Mouse (Mus musculus) limb, embryonic 10.5 days (tissue): Measurements from ENCODE around the gene Hoxb2. TPM values are rescaled to one million over a fixed set of nuclear protein-coding genes. Genes with fewer than 3 reads are reported as not detected.

ENCODE experiments used
- DNase-seq: peaks from one replicate; pipeline ENCODE4 v3.0.0-alpha.2; 2017; ENCODE audit warnings: low spot score
- H3K27ac ChIP-seq: fragments of 300-500 bp; sonication (generic); 2 replicates; pipeline ENCODE4 v1.5.1; 2016; ENCODE audit warnings: mild to moderate bottlenecking
- H3K27me3 ChIP-seq: fragments of 300-500 bp; sonication (generic); 2 replicates; pipeline ENCODE4 v1.6.1; 2016; ENCODE audit warnings: low read depth, mild to moderate bottlenecking; ENCODE audit not compliant: poor library complexity, severe bottlenecking
- H3K36me3 ChIP-seq: fragments of 300-500 bp; sonication (generic); 2 replicates; pipeline ENCODE4 v1.6.1; 2016; ENCODE audit warnings: mild to moderate bottlenecking, moderate library complexity
- H3K4me1 ChIP-seq: fragments of 300-500 bp; sonication (generic); 2 replicates; pipeline ENCODE4 v1.6.1; 2016
- H3K4me3 ChIP-seq: fragments of 300-500 bp; sonication (generic); 2 replicates; pipeline ENCODE4 v1.5.1; 2016; ENCODE audit warnings: mild to moderate bottlenecking, moderate library complexity
- H3K9me3 ChIP-seq: fragments of 300-500 bp; sonication (generic); replicated peaks from 2 replicates; pipeline ENCODE4 v1.6.1; 2016; ENCODE audit warnings: mild to moderate bottlenecking
- whole genome bisulfite sequencing: fragments of 180-500 bp; shearing (Covaris S2); methylation state at CpG from one replicate; pipeline ENCODE4 v1.1.7; 2016; 5-methylcytosine and 5-hydroxymethylcytosine counted together
- polyA plus RNA-seq: library from polyadenylated mRNA; unstranded; fragments of >200 nt; fragmentation: Nextera tagmentation; extraction: Ambion mirVana; gene quantifications from 2 replicates; pipeline ENCODE4 v1.2.1, GENCODE M21; 2016

The Hoxb2 gene
- polyA plus RNA-seq, 1 experiment from 2014 or later = 11.3 TPM

GRCm38 (mm10) chr11:96319071-96319902 lies 31.0 kb upstream of the Hoxb2 start:
- H3K27me3 ChIP-seq = peaks cover 96% of the 10 kb centered on the region
- H3K27ac ChIP-seq = peak overlapping the region; percentile 94
- H3K9me3 ChIP-seq = no peaks in the 10 kb centered on the region
- peak; percentile 83 for DNase-seq
- WGBS = under 1% methylated on average over 33 of the region's 34 CpGs
- peak overlapping the region; percentile 73 for H3K4me3 ChIP-seq
- no peaks in the 10 kb centered on the region for H3K36me3 ChIP-seq
- peaks cover 98% of the 10 kb centered on the region for H3K4me1 ChIP-seq

DNA sequence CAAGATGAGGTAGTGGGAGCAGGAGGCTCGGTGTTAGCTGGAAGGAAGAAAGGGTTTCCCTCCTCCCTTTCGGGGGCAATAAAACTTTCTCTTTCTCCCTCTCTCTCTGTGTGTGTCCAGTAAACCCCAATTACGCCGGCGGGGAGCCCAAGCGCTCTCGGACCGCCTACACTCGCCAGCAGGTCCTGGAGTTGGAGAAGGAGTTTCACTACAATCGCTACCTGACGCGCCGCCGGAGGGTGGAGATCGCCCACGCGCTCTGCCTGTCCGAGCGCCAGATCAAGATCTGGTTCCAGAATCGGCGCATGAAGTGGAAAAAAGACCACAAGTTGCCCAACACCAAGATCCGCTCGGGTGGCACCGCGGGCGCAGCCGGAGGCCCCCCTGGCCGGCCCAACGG lies 30.4 kb upstream of the Hoxb2 start:
- H3K4me3 ChIP-seq = peak overlapping the region; percentile 73
- under 1% methylated on average over 29 of the region's 29 CpGs for WGBS
- peak; percentile 71 for DNase-seq
- H3K36me3 ChIP-seq = no peaks in the 10 kb centered on the region
- H3K27ac ChIP-seq = peak overlapping the region; percentile 94
- H3K27me3 ChIP-seq = peaks cover 96% of the 10 kb centered on the region
- H3K9me3 ChIP-seq = no peaks in the 10 kb centered on the region
- H3K4me1 ChIP-seq = peaks cover 98% of the 10 kb centered on the region

DNA sequence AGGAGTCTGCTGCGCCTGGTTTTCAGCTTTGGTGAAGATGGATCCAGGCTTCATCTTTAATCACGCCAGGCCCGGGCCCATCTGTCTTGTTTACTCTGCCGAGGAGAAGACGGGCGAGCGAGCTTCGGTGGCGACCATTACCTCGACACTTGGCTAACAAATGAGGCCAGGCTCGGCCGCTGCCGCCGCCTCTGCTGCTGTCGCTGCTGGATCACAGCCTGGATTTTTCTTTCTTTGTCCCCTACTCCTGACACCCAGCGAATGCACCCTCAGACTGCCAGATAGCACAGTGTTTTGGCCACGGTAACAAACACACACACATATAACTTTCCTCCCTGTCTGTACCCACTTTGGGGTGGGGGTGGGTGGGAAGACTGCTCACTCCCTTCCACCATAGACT lies 29.6 kb upstream of the Hoxb2 start:
- WGBS = 1% methylated on average over 17 of the region's 17 CpGs
- Histone ChIP-seq H3K36me3 (no peaks in the 10 kb centered on the region), H3K4me3 (peak overlapping the region; percentile 73), H3K27ac (peak overlapping the region; percentile 94), H3K9me3 (no peaks in the 10 kb centered on the region), H3K27me3 (peaks cover 96% of the 10 kb centered on the region), H3K4me1 (peaks cover 98% of the 10 kb centered on the region)
- DNase-seq = peak; percentile 69

- no peaks in the 10 kb centered on the region for H3K9me3 ChIP-seq
- H3K4me3 ChIP-seq = peak overlapping the region; percentile 13
- peaks cover 96% of the 10 kb centered on the region for H3K27me3 ChIP-seq
- H3K27ac ChIP-seq = peak overlapping the region; percentile 59
- H3K36me3 ChIP-seq = no peaks in the 10 kb centered on the region
- 5% methylated on average over 5 of the region's 5 CpGs for WGBS
- peak; percentile 39 for DNase-seq
- H3K4me1 ChIP-seq = peaks cover 98% of the 10 kb centered on the region
Observed at GRCm38 (mm10) chr11:96321846-96322245, 28.5 kb upstream of the Hoxb2 start.

DNA sequence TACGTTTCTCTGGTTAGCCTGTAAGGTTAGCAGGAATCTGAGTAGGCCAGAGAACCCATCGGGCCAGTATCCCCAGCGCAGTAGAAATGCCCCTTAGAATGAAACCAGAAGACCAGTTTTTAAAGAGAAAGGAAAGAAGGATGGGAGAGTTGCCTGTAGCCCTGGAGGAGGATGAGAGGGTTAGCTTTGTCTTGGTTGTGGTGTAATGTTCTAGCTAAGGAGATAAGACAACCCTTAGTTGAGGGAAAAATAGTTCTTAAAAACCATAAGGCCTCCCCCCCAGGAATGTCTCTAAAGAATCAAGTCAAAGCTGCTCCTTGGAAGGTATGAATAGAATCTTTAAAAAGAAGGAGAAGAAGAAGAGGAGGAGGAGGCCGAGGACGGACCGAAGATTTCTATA lies 27.6 kb upstream of the Hoxb2 start:
- Histone ChIP-seq H3K4me1 (peaks cover 98% of the 10 kb centered on the region), H3K9me3 (no peaks in the 10 kb centered on the region)
- 8% methylated on average over 6 of the region's 6 CpGs for WGBS

GRCm38 (mm10) chr11:96323154-96323553 lies 27.2 kb upstream of the Hoxb2 start, which contains the start of gene Hoxb3:
Gene Hoxb3 (plus strand): TSS chr11:96323326.
- DNase-seq = no peak
- Histone ChIP-seq H3K4me1 (peaks cover 98% of the 10 kb centered on the region), H3K4me3 (peak within 1 kb of the TSS; percentile 13), H3K27me3 (peaks cover 96% of the 10 kb centered on the region), H3K27ac (peak within 1 kb of the TSS; percentile 85), H3K36me3 (no peaks in the 10 kb centered on the region), H3K9me3 (no peaks in the 10 kb centered on the region)
- 5% methylated on average over 10 of the region's 10 CpGs for WGBS

More for the DNA sequence above, 27.6 kb upstream of the Hoxb2 start:
- Histone ChIP-seq H3K27me3 (peaks cover 96% of the 10 kb centered on the region), H3K36me3 (no peaks in the 10 kb centered on the region), H3K27ac (peak overlapping the region; percentile 59), H3K4me3 (peak overlapping the region; percentile 13; the same call in 1 of the 2 replicates)
- DNase-seq = no peak

GRCm38 (mm10) chr11:96324125-96324524 lies 26.2 kb upstream of the Hoxb2 start:
- 0% methylated on average over 5 of the region's 5 CpGs for WGBS
- peak overlapping the region; percentile 13; the same call in 1 of the 2 replicates for H3K4me3 ChIP-seq
- H3K27ac ChIP-seq = peak overlapping the region; percentile 85
- peaks cover 97% of the 10 kb centered on the region for H3K27me3 ChIP-seq
- peak; percentile 53 for DNase-seq
- H3K36me3 ChIP-seq = no peaks in the 10 kb centered on the region
- H3K9me3 ChIP-seq = no peaks in the 10 kb centered on the region
- H3K4me1 ChIP-seq = peaks cover 98% of the 10 kb centered on the region

- 12% methylated on average over 8 of the region's 8 CpGs for WGBS
- no peaks in the 10 kb centered on the region for H3K9me3 ChIP-seq
- no peaks in the 10 kb centered on the region for H3K36me3 ChIP-seq
- H3K27ac ChIP-seq = peak overlapping the region; percentile 85
- H3K27me3 ChIP-seq = peaks cover 99% of the 10 kb centered on the region
- peaks cover 98% of the 10 kb centered on the region for H3K4me1 ChIP-seq
- peak overlapping the region; percentile 40 for H3K4me3 ChIP-seq
- DNase-seq = no peak
Observed at GRCm38 (mm10) chr11:96324965-96325364, 25.4 kb upstream of the Hoxb2 start.

GRCm38 (mm10) chr11:96325747-96326212 lies 24.5 kb upstream of the Hoxb2 start:
- 4% methylated on average over 22 of the region's 22 CpGs for WGBS
- Histone ChIP-seq H3K27me3 (peaks cover 99% of the 10 kb centered on the region), H3K4me1 (peaks cover 98% of the 10 kb centered on the region), H3K36me3 (no peaks in the 10 kb centered on the region), H3K4me3 (peak overlapping the region; percentile 40), H3K27ac (peak overlapping the region; percentile 85), H3K9me3 (no peaks in the 10 kb centered on the region)
- DNase-seq = peak; percentile 79

DNA sequence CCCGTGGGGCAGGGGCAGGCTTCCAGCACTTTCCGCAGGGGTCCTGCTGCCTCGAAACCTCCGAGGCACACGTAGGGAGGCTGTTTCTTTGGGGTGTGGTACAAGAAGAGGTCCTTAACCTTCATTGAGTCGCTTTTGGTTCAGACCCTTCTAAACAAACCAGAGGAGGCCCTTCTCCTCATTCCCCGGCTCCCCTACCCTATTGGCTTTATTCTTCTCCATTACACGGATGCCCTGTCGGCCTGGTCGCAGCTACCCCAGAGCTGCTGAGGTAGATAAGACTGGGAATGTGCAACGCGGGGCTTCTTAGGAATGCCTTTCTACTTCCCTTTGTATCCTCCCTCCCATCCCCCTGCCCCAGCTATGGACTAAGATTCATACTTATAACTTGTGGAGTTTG lies 23.6 kb upstream of the Hoxb2 start:
- H3K36me3 ChIP-seq = no peaks in the 10 kb centered on the region
- DNase-seq = peak; percentile 55
- peaks cover 98% of the 10 kb centered on the region for H3K4me1 ChIP-seq
- H3K27ac ChIP-seq = peak overlapping the region; percentile 85
- WGBS = 5% methylated on average over 12 of the region's 12 CpGs
- H3K27me3 ChIP-seq = peaks cover 100% of the 10 kb centered on the region
- peak overlapping the region; percentile 40 for H3K4me3 ChIP-seq
- H3K9me3 ChIP-seq = no peaks in the 10 kb centered on the region

GRCm38 (mm10) chr11:96327122-96327521 lies 23.2 kb upstream of the Hoxb2 start:
- DNase-seq = no peak
- peak overlapping the region; percentile 40 for H3K4me3 ChIP-seq
- no peaks in the 10 kb centered on the region for H3K36me3 ChIP-seq
- peaks cover 98% of the 10 kb centered on the region for H3K4me1 ChIP-seq
- H3K9me3 ChIP-seq = no peaks in the 10 kb centered on the region
- 10% methylated on average over 7 of the region's 7 CpGs for WGBS
- peaks cover 100% of the 10 kb centered on the region for H3K27me3 ChIP-seq
- peak overlapping the region; percentile 85 for H3K27ac ChIP-seq

GRCm38 (mm10) chr11:96327750-96328149 lies 22.6 kb upstream of the Hoxb2 start:
- Histone ChIP-seq H3K36me3 (no peaks in the 10 kb centered on the region), H3K9me3 (no peaks in the 10 kb centered on the region), H3K4me1 (peaks cover 98% of the 10 kb centered on the region), H3K27ac (peak overlapping the region; percentile 85; the same call in 1 of the 2 replicates), H3K4me3 (peak overlapping the region; percentile 19; the same call in 1 of the 2 replicates), H3K27me3 (peaks cover 100% of the 10 kb centered on the region)
- peak; percentile 45 for DNase-seq
- WGBS = 12% methylated on average over 5 of the region's 5 CpGs

- Histone ChIP-seq H3K36me3 (no peaks in the 10 kb centered on the region), H3K4me3 (peak overlapping the region; percentile 19; the same call in 1 of the 2 replicates), H3K9me3 (no peaks in the 10 kb centered on the region), H3K27me3 (peaks cover 100% of the 10 kb centered on the region), H3K4me1 (peaks cover 98% of the 10 kb centered on the region), H3K27ac (0 out of 2 replicates have a peak overlapping the region, but pooled peaks have one; percentile 19)
- WGBS = 12% methylated on average over 8 of the region's 8 CpGs
- DNase-seq = peak; percentile 52
Observed at GRCm38 (mm10) chr11:96328605-96329004, 21.7 kb upstream of the Hoxb2 start.
